Mouse (Mus musculus) frontal cortex, adult 2 months (tissue): ENCODE measurements around the gene Tnrc6b. TPM values are rescaled to one million over a fixed set of nuclear protein-coding genes. Genes with fewer than 3 reads are reported as not detected.
A peak's percentile ranks its signal among the peaks of the same experiment; 100 is the strongest.
"Not testable (repeated sequence)": the region's sequence is repeated elsewhere in the genome, so short reads cannot be mapped to it uniquely, and the experiment has no call there.

Source experiments
- DNase-seq, 2 experiments: peaks; one replicate each; pipeline ENCODE4 v3.0.0; 2022; ENCODE audit warnings: low spot score in 1 of 2; ENCODE audit errors: extremely low spot score in 1 of 2
- polyA plus RNA-seq: library from polyadenylated mRNA; depleted of rRNA; stranded (reverse); fragments of >200 nt; gene quantifications from 2 replicates; pipeline ENCODE4 v1.2.3, GENCODE M21; 2012

Tnrc6b gene
- polyA plus RNA-seq, 1 experiment = 43.0 TPM

GRCm38 (mm10) chr15:80839653-80840420, 128.7 kb downstream of the Tnrc6b start:
- DNase-seq = no peak

- DNase-seq = no peak
These were observed 133.1 kb downstream of the Tnrc6b start for GRCm38 (mm10) chr15:80844262-80844661.

- DNase-seq = no peak
These were observed 133.8 kb downstream of the Tnrc6b start for GRCm38 (mm10) chr15:80844926-80845325.

GRCm38 (mm10) chr15:80850004-80850403, 138.9 kb downstream of the Tnrc6b start:
- no peak for DNase-seq

GRCm38 (mm10) chr15:80850682-80851475, 139.8 kb downstream of the Tnrc6b start:
- DNase-seq = peak in 1 of 2 experiments; percentile 30

- DNase-seq = no peak
These were observed 141.0 kb downstream of the Tnrc6b start for GRCm38 (mm10) chr15:80852122-80852521.

- DNase-seq = not testable (repeated sequence)
These were observed 141.4 kb downstream of the Tnrc6b start for GRCm38 (mm10) chr15:80852527-80852926.

GRCm38 (mm10) chr15:80859366-80859765, 148.3 kb downstream of the Tnrc6b start:
- DNase-seq = no peak

- DNase-seq = no peak
These were observed 150.2 kb downstream of the Tnrc6b start for GRCm38 (mm10) chr15:80861302-80861701.

- no peak for DNase-seq
These were observed 150.9 kb downstream of the Tnrc6b start for GRCm38 (mm10) chr15:80862027-80862426.

- not testable (repeated sequence) for DNase-seq
These were observed 157.5 kb downstream of the Tnrc6b start for GRCm38 (mm10) chr15:80868603-80869002.

- DNase-seq = no peak
These were observed 163.6 kb downstream of the Tnrc6b start for GRCm38 (mm10) chr15:80874726-80875125.

GRCm38 (mm10) chr15:80876231-80876630, 165.1 kb downstream of the Tnrc6b start:
- peak in 1 of 2 experiments; percentile 43 for DNase-seq

GRCm38 (mm10) chr15:80884095-80884494, 173.0 kb downstream of the Tnrc6b start:
- peak in 1 of 2 experiments; percentile 52 for DNase-seq

GRCm38 (mm10) chr15:80886361-80887156, 175.4 kb downstream of the Tnrc6b start:
- DNase-seq = no peak

- DNase-seq = no peak
These were observed 181.2 kb downstream of the Tnrc6b start for GRCm38 (mm10) chr15:80892341-80892740.

- no peak for DNase-seq
These were observed 185.6 kb downstream of the Tnrc6b start for GRCm38 (mm10) chr15:80896741-80897140.

GRCm38 (mm10) chr15:80897911-80898310, 186.8 kb downstream of the Tnrc6b start:
- DNase-seq = no peak

GRCm38 (mm10) chr15:80899806-80900205, 188.7 kb downstream of the Tnrc6b start:
- DNase-seq = no peak

- peak; percentile 13 to 53 for DNase-seq
These were observed 190.8 kb downstream of the Tnrc6b start for GRCm38 (mm10) chr15:80901806-80902513.
